Mouse (Mus musculus): ENCODE measurements around the gene Trmt112.

Gene Trmt112

GRCm38 (mm10) chr19:6926559-6927255 is 17.2 kb downstream of the Trmt112 start:
- peak; percentile 68 for DNase-seq

GRCm38 (mm10) chr19:6928080-6928479 is 18.6 kb downstream of the Trmt112 start:
- no peak for DNase-seq

- DNase-seq, result no peak
Measured at GRCm38 (mm10) chr19:6931002-6931401, 21.5 kb downstream of the Trmt112 start.

GRCm38 (mm10) chr19:6932018-6932417 is 22.5 kb downstream of the Trmt112 start:
- no peak for DNase-seq

- no peak for DNase-seq
Measured at GRCm38 (mm10) chr19:6933102-6933435, 23.6 kb downstream of the Trmt112 start.

- DNase-seq, result no peak
Measured at GRCm38 (mm10) chr19:6933436-6934194, 24.1 kb downstream of the Trmt112 start.

- DNase-seq, result no peak
Measured at GRCm38 (mm10) chr19:6934195-6934977, 24.9 kb downstream of the Trmt112 start, which contains the start of gene Kcnk4. Gene Kcnk4, minus strand, starts transcription at chr19:6934515.

GRCm38 (mm10) chr19:6936299-6936698 is 26.8 kb downstream of the Trmt112 start:
- DNase-seq, result no peak

- no peak for DNase-seq
Measured at GRCm38 (mm10) chr19:6937541-6938465, 28.3 kb downstream of the Trmt112 start.

GRCm38 (mm10) chr19:6939106-6940002 is 29.9 kb downstream of the Trmt112 start:
- DNase-seq, result no peak

- DNase-seq, result no peak
Measured at GRCm38 (mm10) chr19:6940396-6941351, 31.2 kb downstream of the Trmt112 start.

- peak; percentile 94 for DNase-seq
Measured at GRCm38 (mm10) chr19:6941372-6942248, 32.1 kb downstream of the Trmt112 start, which contains the start of gene Bad. Gene Bad, plus strand, starts transcription at chr19:6941861.

GRCm38 (mm10) chr19:6942249-6942691 is 32.8 kb downstream of the Trmt112 start, which contains the start of gene Gpr137:
Gene Gpr137, minus strand, starts transcription at chr19:6942480.
- DNase-seq, result peak; percentile 98

- DNase-seq, result no peak
Measured at GRCm38 (mm10) chr19:6942764-6943163, 33.3 kb downstream of the Trmt112 start.

- DNase-seq, result no peak
Measured at GRCm38 (mm10) chr19:6943709-6944108, 34.2 kb downstream of the Trmt112 start.

- DNase-seq, result no peak
Measured at GRCm38 (mm10) chr19:6947742-6948141, 38.2 kb downstream of the Trmt112 start.

- no peak for DNase-seq
Measured at GRCm38 (mm10) chr19:6948186-6948585, 38.7 kb downstream of the Trmt112 start.

- no peak for DNase-seq
Measured at GRCm38 (mm10) chr19:6949532-6949931, 40.0 kb downstream of the Trmt112 start.

- no peak for DNase-seq
Measured at GRCm38 (mm10) chr19:6949951-6950350, 40.5 kb downstream of the Trmt112 start.

Data from kidney, adult 9 months (tissue).